Mouse (Mus musculus) ovary, adult 18-20 months (tissue): ENCODE results near the gene 4930402H24Rik.

Source experiments
- DNase-seq: peaks from one replicate; pipeline ENCODE4 v3.0.0; 2022; ENCODE audit warnings: low spot score, mixed read lengths

The 4930402H24Rik gene

GRCm38 (mm10) chr2:130657541-130657940, 248.7 kb downstream of the 4930402H24Rik start:
- DNase-seq = no peak

- DNase-seq = no peak
Observed at GRCm38 (mm10) chr2:130656536-130656935, 249.7 kb downstream of the 4930402H24Rik start.
